Mouse (Mus musculus) olfactory bulb, adult 2 months (tissue): ENCODE measurements around the gene Hoxb6. TPM values are rescaled to one million over a fixed set of nuclear protein-coding genes. Genes with fewer than 3 reads are reported as not detected.

Experiments
- H3K27ac ChIP-seq: fragments of 200-500 bp; 2 replicates; pipeline ENCODE4 v1.5.1; 2012; ENCODE audit warnings: low read depth, low read length; ENCODE audit not compliant: insufficient read depth
- H3K4me1 ChIP-seq: fragments of 200-500 bp; 2 replicates; pipeline ENCODE4 v1.6.1; 2012; ENCODE audit warnings: low read length; ENCODE audit not compliant: control insufficient read depth, insufficient read depth
- H3K4me3 ChIP-seq: fragments of 200-500 bp; 2 replicates; pipeline ENCODE4 v1.5.1; 2012; ENCODE audit warnings: mild to moderate bottlenecking, low read depth, low read length, moderate library complexity; ENCODE audit not compliant: insufficient read depth
- CTCF ChIP-seq: fragments of 200-500 bp; IDR thresholded peaks from 2 replicates; pipeline ENCODE4 v1.5.1; 2012; ENCODE audit warnings: low read depth, mild to moderate bottlenecking, low read length, moderate library complexity; ENCODE audit not compliant: insufficient read depth
- POLR2A ChIP-seq: fragments of 200-500 bp; IDR thresholded peaks from 2 replicates; pipeline ENCODE4 v1.6.1; 2012; ENCODE audit warnings: mild to moderate bottlenecking, low read depth, low read length, moderate library complexity; ENCODE audit not compliant: insufficient read depth
- WGBS: fragments of 180-500 bp; shearing (Covaris S2); methylation state at CpG from one replicate; pipeline ENCODE4 v1.1.7; 2018; 5-methylcytosine and 5-hydroxymethylcytosine counted together
- polyA plus RNA-seq: library from polyadenylated mRNA; stranded (reverse); fragments of >200 nt; gene quantifications from 2 replicates; pipeline ENCODE4 v1.2.4, GENCODE M21; 2012; ENCODE audit warnings: low replicate concordance; ENCODE audit not compliant: missing spikeins, insufficient read depth, insufficient read length

Hoxb6 gene
- polyA plus RNA-seq, 1 experiment: not detected

DNA sequence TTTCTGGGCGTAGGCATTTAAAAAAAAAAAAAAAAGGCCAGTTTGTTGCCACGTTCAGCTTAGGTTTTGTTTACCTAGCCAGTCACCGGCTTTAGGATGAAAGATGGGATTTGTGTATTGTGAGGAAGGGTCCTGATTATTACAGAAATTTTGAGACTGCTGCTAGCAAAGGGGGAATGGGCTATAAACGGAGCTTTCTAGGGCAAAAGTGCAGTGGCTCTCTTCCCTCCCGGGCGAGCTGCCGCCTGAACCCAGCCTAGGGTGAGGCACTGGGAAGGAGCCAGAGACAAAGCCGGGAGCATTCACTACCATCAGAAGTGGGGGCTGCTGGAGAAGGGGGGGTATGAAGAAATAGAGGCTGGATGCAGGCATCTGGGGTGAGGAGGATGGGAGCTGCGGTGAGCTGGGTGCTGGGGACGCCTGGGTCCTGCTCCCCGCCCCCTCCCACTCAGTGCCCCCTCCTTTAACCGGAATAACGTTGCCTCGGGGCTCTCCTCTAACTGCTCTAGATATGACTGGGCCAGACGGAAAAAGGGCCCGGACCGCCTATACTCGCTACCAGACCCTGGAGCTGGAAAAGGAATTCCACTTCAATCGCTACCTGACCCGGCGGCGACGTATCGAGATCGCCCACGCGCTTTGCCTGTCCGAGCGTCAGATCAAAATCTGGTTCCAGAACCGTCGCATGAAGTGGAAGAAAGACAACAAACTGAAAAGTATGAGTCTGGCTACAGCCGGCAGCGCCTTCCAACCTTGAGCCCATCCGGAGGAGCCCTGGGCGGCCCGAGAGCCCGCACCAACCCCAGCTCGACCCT, 12.3 kb downstream of the Hoxb6 start:
- H3K27ac ChIP-seq: no peak overlapping the region
- TF ChIP-seq CTCF (no peak), POLR2A (no peak)
- WGBS: 6% methylated on average over 38 of the region's 38 CpGs
- H3K4me3 ChIP-seq: no peak overlapping the region
- no peaks in the 10 kb centered on the region for H3K4me1 ChIP-seq

DNA sequence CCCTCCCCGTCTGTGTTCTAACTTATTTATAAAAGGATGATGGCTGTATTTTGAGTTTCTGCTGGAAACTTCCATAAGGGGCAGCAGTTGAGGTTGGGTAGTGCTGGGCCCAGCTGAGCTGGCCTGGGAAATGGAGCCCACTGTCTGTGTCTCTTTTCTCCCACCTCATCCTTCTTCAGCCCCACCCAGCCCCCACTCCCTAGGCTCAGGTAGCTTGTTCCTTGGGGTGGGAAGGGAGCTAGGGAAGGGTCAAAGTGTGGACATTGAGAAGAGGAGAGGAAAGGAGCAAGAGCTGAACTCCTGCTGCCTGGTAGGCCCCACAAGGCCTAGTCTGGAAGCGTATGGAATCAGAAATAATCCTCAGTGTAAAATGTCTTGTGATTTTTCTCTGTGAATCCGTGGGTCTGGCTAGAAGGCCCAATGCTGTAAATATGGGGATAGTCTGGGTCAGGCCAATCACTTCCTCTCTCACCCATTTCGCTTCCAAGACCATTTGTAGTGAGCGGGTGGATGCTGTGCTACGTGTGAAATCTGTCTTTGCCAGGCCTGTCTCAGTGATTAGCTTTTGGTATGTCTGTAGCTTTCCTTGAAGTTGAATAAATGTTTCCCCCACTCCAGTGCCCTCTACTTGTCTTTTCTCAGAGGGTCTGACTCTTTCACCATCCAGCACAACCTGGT, 13.4 kb downstream of the Hoxb6 start:
- Histone ChIP-seq H3K4me1 (no peaks in the 10 kb centered on the region), H3K27ac (no peak overlapping the region), H3K4me3 (no peak overlapping the region)
- TF ChIP-seq POLR2A (no peak), CTCF (no peak)
- WGBS: 71% methylated on average over 6 of the region's 6 CpGs

DNA sequence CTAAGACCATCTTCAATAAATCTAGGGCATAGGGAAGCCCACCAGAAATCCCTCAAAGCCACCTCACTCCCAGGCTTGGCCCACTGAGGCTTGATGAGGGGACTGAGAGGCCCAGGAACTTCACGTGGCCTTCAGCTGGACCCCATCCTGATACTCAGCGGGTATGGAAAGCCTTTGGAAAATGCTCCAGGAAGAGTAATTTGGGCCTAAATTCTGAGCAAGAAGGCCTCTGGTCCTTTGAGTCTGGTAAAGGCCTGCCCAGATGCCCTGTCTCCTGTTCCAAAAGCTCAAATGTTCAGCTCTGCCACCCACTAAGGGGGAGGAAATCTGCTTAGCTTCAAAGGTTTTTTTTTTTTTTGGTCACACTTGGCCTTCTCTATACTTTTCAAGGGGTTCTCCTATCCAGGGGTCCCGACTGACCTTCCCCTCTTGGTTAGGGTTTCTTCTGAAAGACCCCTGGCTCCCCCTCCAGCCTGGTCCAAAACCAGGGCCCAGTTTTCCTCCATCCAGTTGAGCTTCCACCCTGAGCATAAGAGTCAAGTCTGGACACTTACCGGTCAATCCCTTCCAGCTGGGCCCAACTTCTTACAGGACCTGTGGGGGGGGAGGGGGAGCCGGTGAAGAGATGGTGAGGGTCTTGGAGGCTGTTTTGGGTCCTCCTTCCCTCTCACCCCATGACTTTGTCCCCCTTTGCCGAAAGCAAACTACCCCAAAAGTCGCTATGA, 14.1 kb downstream of the Hoxb6 start:
- WGBS: 31% methylated on average over 7 of the region's 7 CpGs
- Histone ChIP-seq H3K4me3 (no peak overlapping the region), H3K27ac (no peak overlapping the region), H3K4me1 (no peaks in the 10 kb centered on the region)
- no peak for TF ChIP-seq CTCF
- no peak for TF ChIP-seq POLR2A

DNA sequence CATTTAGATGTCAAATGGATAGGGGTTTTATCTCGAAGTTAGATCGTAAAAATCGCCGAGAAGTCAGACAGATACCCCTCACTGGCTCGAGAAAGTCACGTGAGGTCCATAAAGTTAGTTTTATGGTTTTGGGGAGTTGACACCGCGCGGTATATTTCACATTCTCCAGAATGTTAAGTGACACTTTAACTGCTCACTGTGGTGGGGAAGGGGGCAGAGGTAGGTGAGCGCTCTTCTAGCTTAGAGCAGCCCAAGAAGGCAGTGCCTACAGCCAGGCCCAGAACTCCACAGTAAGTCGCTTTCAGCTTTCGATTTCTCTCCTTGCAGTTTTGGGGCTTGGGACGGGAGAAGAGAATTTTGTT, 14.6 kb downstream of the Hoxb6 start:
- TF ChIP-seq POLR2A: no peak
- no peak for TF ChIP-seq CTCF
- Histone ChIP-seq H3K4me1 (no peaks in the 10 kb centered on the region), H3K27ac (no peak overlapping the region), H3K4me3 (no peak overlapping the region)
- 14% methylated on average over 13 of the region's 13 CpGs for WGBS

DNA sequence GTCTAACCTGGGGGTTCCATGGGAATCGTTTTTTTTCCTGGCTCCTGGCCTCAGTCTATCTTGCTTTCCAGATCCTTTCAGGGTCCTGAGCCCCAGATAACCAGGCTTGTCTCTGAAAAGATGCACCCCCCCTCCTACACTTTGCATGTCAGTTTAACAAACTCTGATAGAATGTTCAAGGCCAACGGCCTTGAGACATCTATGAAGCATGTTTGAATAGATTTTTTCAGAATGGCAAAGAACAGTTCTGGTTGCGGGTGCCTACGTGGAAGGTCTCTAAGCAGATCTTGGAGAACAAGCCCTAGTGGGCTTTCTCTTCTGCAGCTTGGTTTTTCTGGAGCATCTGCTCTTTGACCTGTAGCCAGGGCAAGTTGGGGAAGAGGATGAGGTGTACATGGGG, 16.5 kb downstream of the Hoxb6 start:
- no peak overlapping the region for H3K4me3 ChIP-seq
- no peaks in the 10 kb centered on the region for H3K4me1 ChIP-seq
- WGBS: 13% methylated on average over 4 of the region's 4 CpGs
- TF ChIP-seq CTCF: no peak
- no peak for TF ChIP-seq POLR2A
- H3K27ac ChIP-seq: no peak overlapping the region

DNA sequence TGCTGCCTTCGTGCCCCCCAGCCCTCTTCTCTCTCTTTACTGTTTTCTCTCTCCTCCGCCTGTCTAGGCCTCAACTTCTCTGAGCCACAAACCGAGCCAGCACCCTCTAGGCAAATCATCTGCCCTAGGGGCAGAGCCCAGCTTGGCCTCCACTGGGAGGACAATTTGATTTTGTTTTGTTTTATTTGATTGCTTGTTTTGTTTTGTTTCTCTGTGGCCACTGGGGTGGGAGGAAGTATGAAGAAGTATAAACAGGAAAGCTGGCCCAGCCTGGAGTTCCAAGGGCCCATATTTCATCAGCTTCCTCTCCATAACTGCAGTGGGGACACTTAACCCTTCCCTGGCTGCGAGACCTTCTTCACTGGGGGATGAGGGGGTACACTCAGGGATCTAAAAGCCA, 17.0 kb downstream of the Hoxb6 start:
- Histone ChIP-seq H3K4me3 (no peak overlapping the region), H3K4me1 (no peaks in the 10 kb centered on the region), H3K27ac (no peak overlapping the region)
- TF ChIP-seq CTCF (no peak), POLR2A (no peak)
- 12% methylated on average over 4 of the region's 4 CpGs for WGBS

DNA sequence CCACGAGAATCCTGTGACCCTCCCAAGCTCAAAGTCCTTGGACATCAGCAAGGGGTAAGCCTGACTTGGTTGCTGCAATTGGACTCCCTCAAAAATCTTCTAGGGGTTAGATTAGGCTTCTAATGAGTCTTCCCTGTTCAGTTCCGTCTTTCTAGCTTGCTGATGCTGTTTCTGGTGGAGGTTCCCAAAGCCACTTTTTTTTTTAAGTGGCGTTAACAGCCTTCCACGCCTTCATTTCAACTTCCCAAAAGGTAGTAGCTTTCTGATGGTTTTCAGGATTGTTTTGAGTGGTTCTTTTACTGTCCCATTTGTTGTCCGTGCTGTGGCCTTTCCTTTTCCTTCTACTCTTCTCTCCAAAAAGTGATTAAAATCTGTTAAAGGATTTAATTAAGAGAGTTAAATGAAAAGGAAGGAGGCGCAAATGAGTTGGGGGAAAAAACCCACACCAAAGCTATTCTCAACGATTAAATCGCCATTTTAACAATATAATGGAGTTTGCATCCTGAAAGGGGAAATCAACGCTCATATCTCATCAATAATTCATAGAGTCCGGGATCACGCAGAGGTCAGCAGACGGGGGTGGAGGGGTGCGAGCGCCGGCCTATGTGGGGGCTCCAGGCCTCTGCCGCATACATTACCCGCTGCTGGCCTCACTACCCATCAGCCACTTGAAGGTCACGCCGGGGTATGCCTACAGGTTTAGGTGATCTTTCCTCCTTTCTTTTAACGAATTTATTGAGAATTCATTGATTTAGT, 18.1 kb downstream of the Hoxb6 start:
- no peaks in the 10 kb centered on the region for H3K4me1 ChIP-seq
- WGBS: 7% methylated on average over 20 of the region's 20 CpGs
- H3K4me3 ChIP-seq: no peak overlapping the region
- no peak for TF ChIP-seq POLR2A
- TF ChIP-seq CTCF: no peak
- H3K27ac ChIP-seq: no peak overlapping the region

DNA sequence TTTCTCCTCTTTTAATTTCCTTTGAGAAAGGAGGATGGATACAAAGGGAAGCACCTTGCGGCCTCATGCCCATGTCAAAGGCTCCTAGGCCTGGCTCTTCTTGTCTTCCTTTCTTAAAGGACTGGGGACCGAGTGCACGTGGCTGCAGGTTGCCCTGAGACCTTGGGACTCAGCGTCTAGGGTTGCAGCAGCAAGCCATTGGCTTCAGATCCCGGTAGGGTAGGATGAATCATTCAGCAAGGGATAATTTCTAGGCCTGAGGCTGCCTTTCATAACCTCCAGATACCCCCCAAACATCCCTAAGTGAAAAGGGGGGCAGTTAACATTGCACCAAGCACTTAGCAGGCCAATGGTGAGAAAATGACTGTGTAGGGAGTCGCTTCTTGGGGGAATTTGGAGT, 18.8 kb downstream of the Hoxb6 start:
- H3K4me1 ChIP-seq: no peaks in the 10 kb centered on the region
- no peak overlapping the region for H3K4me3 ChIP-seq
- whole genome bisulfite sequencing: 14% methylated on average over 6 of the region's 6 CpGs
- H3K27ac ChIP-seq: no peak overlapping the region
- no peak for TF ChIP-seq CTCF
- no peak for TF ChIP-seq POLR2A
